Mouse (Mus musculus) embryonic facial prominence, embryonic 10.5 days (tissue): Measurements from ENCODE around the gene Olfml3. TPM values are rescaled to one million over a fixed set of nuclear protein-coding genes. Genes with fewer than 3 reads are reported as not detected.

Experiments used
- DNase-seq: peaks from one replicate; pipeline ENCODE4 v3.0.0-alpha.2; 2017; ENCODE audit warnings: low spot score
- H3K27ac ChIP-seq: fragments of 300-500 bp; sonication (generic); replicated peaks from 2 replicates; pipeline ENCODE4 v1.5.1; 2016; ENCODE audit warnings: mild to moderate bottlenecking
- H3K27me3 ChIP-seq: fragments of 300-500 bp; sonication (generic); replicated peaks from 2 replicates; pipeline ENCODE4 v1.6.1; 2016; ENCODE audit warnings: low read depth, mild to moderate bottlenecking; ENCODE audit not compliant: poor library complexity, severe bottlenecking
- H3K36me3 ChIP-seq: fragments of 300-500 bp; sonication (generic); replicated peaks from 2 replicates; pipeline ENCODE4 v1.6.1; 2016; ENCODE audit warnings: mild to moderate bottlenecking, moderate library complexity
- H3K4me1 ChIP-seq: fragments of 300-500 bp; sonication (generic); 2 replicates; pipeline ENCODE4 v1.6.1; 2016
- H3K4me3 ChIP-seq: fragments of 300-500 bp; sonication (generic); 2 replicates; pipeline ENCODE4 v1.5.1; 2016; ENCODE audit warnings: mild to moderate bottlenecking, moderate library complexity
- H3K9me3 ChIP-seq: fragments of 300-500 bp; sonication (generic); 2 replicates; pipeline ENCODE4 v1.6.1; 2016; ENCODE audit warnings: mild to moderate bottlenecking
- WGBS: fragments of 180-500 bp; shearing (Covaris S2); methylation state at CpG from one replicate; pipeline ENCODE4 v1.1.7; 2016; 5-methylcytosine and 5-hydroxymethylcytosine counted together
- polyA plus RNA-seq: library from polyadenylated mRNA; unstranded; fragments of >200 nt; fragmentation: Nextera tagmentation; extraction: Ambion mirVana; gene quantifications from 2 replicates; pipeline ENCODE4 v1.2.1, GENCODE M21; 2016

Olfml3 gene
- polyA plus RNA-seq, 1 experiment from 2014 or later, result 12.5 TPM

DNA sequence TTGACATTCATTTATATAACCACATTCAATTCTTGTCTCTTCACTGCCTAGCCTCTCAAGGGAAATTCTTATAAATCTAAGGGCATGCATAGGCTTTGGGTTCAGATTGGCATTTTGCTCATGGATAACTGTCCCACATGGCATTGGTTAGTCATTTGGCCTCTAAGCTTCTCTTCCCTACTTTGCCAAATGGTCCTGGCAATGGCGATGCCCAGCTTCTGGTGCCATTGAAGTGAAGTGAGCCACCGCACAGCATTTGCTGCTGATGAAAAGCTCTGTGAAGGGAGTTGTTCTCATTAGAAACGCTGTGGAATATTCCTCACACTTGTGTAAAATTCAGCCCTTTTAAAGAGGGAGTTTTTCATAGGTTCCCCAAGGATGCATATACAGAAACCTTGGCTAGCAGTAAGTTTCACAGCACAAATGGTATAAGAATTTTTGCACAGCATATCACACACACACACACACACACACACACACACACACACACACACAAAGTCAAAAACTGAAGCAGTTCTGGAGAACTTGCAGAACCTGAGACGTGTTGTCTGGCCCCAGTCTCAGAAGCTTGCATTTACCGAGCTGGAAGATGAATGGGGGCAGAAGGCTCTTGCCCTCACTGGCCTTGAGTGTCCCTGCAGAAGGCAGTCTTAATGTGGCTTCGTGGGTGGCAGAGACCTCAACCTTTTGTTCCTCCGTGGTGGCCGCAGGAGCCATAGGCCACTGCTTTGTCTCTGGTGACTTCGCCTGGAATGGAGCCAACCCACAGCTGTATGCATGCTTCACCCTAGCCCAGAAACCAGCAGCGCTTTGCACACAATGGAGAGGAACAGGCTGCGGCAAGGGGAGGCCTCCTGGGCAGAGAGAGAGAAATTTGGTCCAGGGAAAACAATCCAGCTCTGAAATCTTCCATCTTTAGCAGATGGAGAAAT lies 21.8 kb downstream of the Olfml3 start:
- H3K4me3 ChIP-seq, result no peak overlapping the region
- H3K27ac ChIP-seq, result peak overlapping the region; percentile 40; the same call in 1 of the 2 replicates
- H3K36me3 ChIP-seq, result no peaks in the 10 kb centered on the region
- 47% methylated on average over 11 of the region's 11 CpGs for WGBS
- peak; percentile 45 for DNase-seq
- H3K4me1 ChIP-seq, result peaks cover 20% of the 10 kb centered on the region
- H3K9me3 ChIP-seq, result no peaks in the 10 kb centered on the region
- 0 out of 2 replicates have a peak, but pooled peaks cover 9% of the 10 kb centered on the region for H3K27me3 ChIP-seq

- H3K9me3 ChIP-seq, result no peaks in the 10 kb centered on the region
- H3K4me3 ChIP-seq, result no peak overlapping the region
- H3K27me3 ChIP-seq, result 0 out of 2 replicates have a peak, but pooled peaks cover 9% of the 10 kb centered on the region
- H3K36me3 ChIP-seq, result no peaks in the 10 kb centered on the region
- H3K4me1 ChIP-seq, result peaks cover 23% of the 10 kb centered on the region
- DNase-seq, result no peak
- no peak overlapping the region for H3K27ac ChIP-seq
- WGBS, result 90% methylated on average over 8 of the region's 8 CpGs
These were observed 22.9 kb downstream of the Olfml3 start for GRCm38 (mm10) chr3:103714942-103715341.

GRCm38 (mm10) chr3:103714236-103714875 lies 23.4 kb downstream of the Olfml3 start:
- WGBS, result 69% methylated on average over 7 of the region's 7 CpGs
- no peak for DNase-seq
- Histone ChIP-seq H3K4me3 (no peak overlapping the region), H3K36me3 (no peaks in the 10 kb centered on the region), H3K9me3 (no peaks in the 10 kb centered on the region), H3K4me1 (peaks cover 23% of the 10 kb centered on the region), H3K27me3 (0 out of 2 replicates have a peak, but pooled peaks cover 9% of the 10 kb centered on the region), H3K27ac (no peak overlapping the region)

- Histone ChIP-seq H3K27me3 (0 out of 2 replicates have a peak, but pooled peaks cover 5% of the 10 kb centered on the region), H3K27ac (no peak overlapping the region), H3K4me1 (peaks cover 19% of the 10 kb centered on the region), H3K4me3 (no peak overlapping the region), H3K9me3 (no peaks in the 10 kb centered on the region), H3K36me3 (no peaks in the 10 kb centered on the region)
- WGBS, result 83% methylated on average over 4 of the region's 4 CpGs
- no peak for DNase-seq
These were observed 25.6 kb downstream of the Olfml3 start for GRCm38 (mm10) chr3:103712196-103712595.

DNA sequence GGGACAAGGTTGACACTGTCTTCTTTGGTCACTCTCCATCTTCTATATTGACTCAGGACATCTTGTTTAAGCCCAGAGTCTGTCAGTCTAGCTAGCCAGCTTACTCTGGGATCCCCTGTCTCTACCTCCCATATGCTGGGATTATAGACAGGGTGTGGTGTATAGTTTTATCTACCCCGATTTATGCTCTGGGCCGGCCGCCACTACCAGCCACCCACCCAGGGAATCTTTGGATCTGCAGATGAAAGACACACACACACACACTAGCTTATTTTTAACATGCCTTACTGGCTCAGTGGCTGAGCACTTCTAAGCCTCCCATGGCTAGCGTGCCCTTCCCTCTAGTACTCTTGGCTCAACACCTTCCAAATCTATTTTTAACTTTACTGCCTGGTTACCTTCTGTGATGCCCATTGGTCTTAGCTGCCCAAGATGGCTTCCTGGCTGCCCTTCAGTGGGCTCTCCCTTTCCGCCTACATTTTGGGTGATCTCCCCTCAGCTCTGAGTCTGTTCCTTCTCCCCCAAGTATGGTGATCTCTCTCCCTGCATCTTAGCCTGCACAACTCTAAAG lies 28.2 kb downstream of the Olfml3 start:
- Histone ChIP-seq H3K9me3 (no peaks in the 10 kb centered on the region), H3K27me3 (no peaks in the 10 kb centered on the region), H3K4me1 (0 out of 2 replicates have a peak, but pooled peaks cover 3% of the 10 kb centered on the region), H3K27ac (no peak overlapping the region), H3K4me3 (no peak overlapping the region), H3K36me3 (no peaks in the 10 kb centered on the region)
- WGBS, result 94% methylated on average over 5 of the region's 5 CpGs
- no peak for DNase-seq

DNA sequence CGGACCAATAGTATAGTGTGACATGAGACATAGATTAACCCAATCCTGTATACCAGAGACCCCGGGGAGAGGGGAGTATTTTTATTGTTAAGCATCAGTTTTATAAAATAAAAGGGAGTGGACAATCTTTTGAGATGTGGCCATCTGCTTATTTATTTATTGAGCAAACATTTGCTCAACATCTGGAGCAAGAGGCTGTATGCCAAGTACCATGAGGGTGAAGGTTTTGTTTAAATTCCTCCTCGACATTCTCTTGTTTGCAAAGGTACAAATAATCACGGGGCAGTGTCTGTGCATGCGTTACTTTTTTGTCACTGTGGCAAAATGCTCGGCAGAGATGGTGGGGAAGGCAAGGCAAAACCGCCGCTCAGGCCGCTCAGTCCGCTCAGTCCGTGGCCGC lies 32.4 kb downstream of the Olfml3 start:
- 91% methylated on average over 12 of the region's 12 CpGs for WGBS
- Histone ChIP-seq H3K27ac (no peak overlapping the region), H3K9me3 (no peaks in the 10 kb centered on the region), H3K36me3 (no peaks in the 10 kb centered on the region), H3K4me1 (0 out of 2 replicates have a peak, but pooled peaks cover under 1% of the 10 kb centered on the region), H3K27me3 (no peaks in the 10 kb centered on the region), H3K4me3 (no peak overlapping the region)
- DNase-seq, result no peak

- DNase-seq, result no peak
- WGBS, result 77% methylated on average over 6 of the region's 6 CpGs
- no peak overlapping the region for H3K27ac ChIP-seq
- H3K4me3 ChIP-seq, result no peak overlapping the region
- H3K4me1 ChIP-seq, result no peaks in the 10 kb centered on the region
- no peaks in the 10 kb centered on the region for H3K27me3 ChIP-seq
- no peaks in the 10 kb centered on the region for H3K9me3 ChIP-seq
- H3K36me3 ChIP-seq, result no peaks in the 10 kb centered on the region
These were observed 33.1 kb downstream of the Olfml3 start for GRCm38 (mm10) chr3:103704661-103705060.

GRCm38 (mm10) chr3:103696388-103696925 lies 41.3 kb downstream of the Olfml3 start:
- Histone ChIP-seq H3K4me3 (no peak overlapping the region), H3K27me3 (no peaks in the 10 kb centered on the region), H3K9me3 (no peaks in the 10 kb centered on the region), H3K27ac (no peak overlapping the region), H3K4me1 (no peaks in the 10 kb centered on the region), H3K36me3 (no peaks in the 10 kb centered on the region)
- DNase-seq, result no peak
- WGBS, result 64% methylated on average over 1 of the region's 1 CpGs

DNA sequence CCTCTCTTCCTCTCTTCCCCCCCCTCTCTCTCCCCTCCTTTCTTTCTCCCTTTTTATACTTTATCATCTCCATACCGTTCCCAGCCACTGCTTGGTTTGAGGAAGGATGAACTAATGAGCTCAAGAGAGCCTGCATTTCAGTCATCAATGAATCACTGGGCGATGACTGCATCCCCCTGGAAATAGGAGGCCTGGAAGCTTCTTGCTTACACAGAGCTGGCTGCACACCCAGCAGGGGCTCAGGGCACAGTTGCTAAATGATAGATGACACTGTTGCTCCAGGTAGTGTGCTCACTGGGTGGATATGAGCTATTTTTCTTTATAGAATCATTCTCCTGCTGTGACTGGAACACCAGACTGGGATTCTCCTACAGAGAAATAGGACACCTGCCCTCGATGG lies 42.2 kb downstream of the Olfml3 start:
- Histone ChIP-seq H3K9me3 (no peaks in the 10 kb centered on the region), H3K4me1 (no peaks in the 10 kb centered on the region), H3K4me3 (no peak overlapping the region), H3K27me3 (no peaks in the 10 kb centered on the region), H3K36me3 (no peaks in the 10 kb centered on the region), H3K27ac (no peak overlapping the region)
- no peak for DNase-seq
- 70% methylated on average over 3 of the region's 3 CpGs for WGBS

- 80% methylated on average over 3 of the region's 3 CpGs for WGBS
- no peak for DNase-seq
- no peaks in the 10 kb centered on the region for H3K9me3 ChIP-seq
These were observed 47.3 kb downstream of the Olfml3 start for GRCm38 (mm10) chr3:103690506-103690905.

DNA sequence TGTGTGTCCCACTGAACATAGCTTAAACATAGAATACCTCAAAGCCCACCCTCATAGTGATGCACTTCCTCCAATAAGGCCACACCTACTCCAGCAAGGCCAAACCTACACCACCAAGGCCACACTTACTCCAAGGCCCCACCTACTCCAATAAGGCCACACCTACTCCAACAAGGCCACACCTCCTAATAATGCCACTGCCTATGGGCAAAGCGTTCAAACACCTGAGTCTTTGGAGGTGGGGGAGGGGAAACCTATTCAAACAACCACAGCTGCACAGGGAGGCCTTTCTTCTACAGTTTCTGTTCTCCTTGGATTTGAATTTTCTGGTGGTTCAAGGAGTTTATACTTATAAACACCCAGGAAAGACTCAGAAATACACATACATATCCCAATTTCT lies 48.8 kb downstream of the Olfml3 start:
- no peak for DNase-seq
- 73% methylated on average over 1 of the region's 1 CpGs for WGBS
- H3K27me3 ChIP-seq, result peaks cover 5% of the 10 kb centered on the region

More at GRCm38 (mm10) chr3:103690506-103690905, 47.3 kb downstream of the Olfml3 start:
- Histone ChIP-seq H3K27me3 (no peaks in the 10 kb centered on the region), H3K4me1 (no peaks in the 10 kb centered on the region), H3K36me3 (no peaks in the 10 kb centered on the region), H3K27ac (no peak overlapping the region), H3K4me3 (no peak overlapping the region)

DNA sequence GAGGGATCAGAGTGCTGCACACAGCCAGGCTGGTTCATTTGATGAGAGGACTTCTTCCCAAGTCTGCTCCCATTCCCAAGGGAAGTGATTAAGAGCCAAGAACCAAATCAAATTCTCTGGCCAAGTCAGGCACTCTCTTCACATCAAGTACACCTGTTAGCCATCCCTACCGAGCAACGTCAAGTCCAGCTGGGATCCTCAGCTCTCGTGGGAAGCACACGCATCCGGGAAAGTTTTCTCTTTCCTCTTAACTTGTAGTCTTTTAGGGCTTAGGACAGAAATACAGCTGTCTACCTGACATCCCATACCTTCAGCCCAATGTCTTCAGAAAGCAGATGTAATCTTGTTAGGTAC lies 53.9 kb downstream of the Olfml3 start:
- Histone ChIP-seq H3K27me3 (peaks cover 25% of the 10 kb centered on the region), H3K4me1 (peaks cover 22% of the 10 kb centered on the region), H3K9me3 (no peaks in the 10 kb centered on the region), H3K27ac (no peak overlapping the region), H3K4me3 (no peak overlapping the region), H3K36me3 (no peaks in the 10 kb centered on the region)
- WGBS, result 26% methylated on average over 5 of the region's 5 CpGs
- no peak for DNase-seq

More for the DNA sequence above, 48.8 kb downstream of the Olfml3 start:
- no peaks in the 10 kb centered on the region for H3K9me3 ChIP-seq
- no peak overlapping the region for H3K27ac ChIP-seq
- H3K4me1 ChIP-seq, result peaks cover under 1% of the 10 kb centered on the region
- no peaks in the 10 kb centered on the region for H3K36me3 ChIP-seq
- no peak overlapping the region for H3K4me3 ChIP-seq
